Mouse (Mus musculus): ENCODE results near the gene Serinc4. TPM values are rescaled to one million over a fixed set of nuclear protein-coding genes. Genes with fewer than 3 reads are reported as not detected.
"Not testable (repeated sequence)": the region's sequence is repeated elsewhere in the genome, so short reads cannot be mapped to it uniquely, and the experiment has no call there.

The Serinc4 gene
- total RNA-seq (2014; fragmentation: Nextera tagmentation): not detected in 2 replicates
- 0.26 and 0.60 TPM in 2 replicates for total RNA-seq (2017)

DNA sequence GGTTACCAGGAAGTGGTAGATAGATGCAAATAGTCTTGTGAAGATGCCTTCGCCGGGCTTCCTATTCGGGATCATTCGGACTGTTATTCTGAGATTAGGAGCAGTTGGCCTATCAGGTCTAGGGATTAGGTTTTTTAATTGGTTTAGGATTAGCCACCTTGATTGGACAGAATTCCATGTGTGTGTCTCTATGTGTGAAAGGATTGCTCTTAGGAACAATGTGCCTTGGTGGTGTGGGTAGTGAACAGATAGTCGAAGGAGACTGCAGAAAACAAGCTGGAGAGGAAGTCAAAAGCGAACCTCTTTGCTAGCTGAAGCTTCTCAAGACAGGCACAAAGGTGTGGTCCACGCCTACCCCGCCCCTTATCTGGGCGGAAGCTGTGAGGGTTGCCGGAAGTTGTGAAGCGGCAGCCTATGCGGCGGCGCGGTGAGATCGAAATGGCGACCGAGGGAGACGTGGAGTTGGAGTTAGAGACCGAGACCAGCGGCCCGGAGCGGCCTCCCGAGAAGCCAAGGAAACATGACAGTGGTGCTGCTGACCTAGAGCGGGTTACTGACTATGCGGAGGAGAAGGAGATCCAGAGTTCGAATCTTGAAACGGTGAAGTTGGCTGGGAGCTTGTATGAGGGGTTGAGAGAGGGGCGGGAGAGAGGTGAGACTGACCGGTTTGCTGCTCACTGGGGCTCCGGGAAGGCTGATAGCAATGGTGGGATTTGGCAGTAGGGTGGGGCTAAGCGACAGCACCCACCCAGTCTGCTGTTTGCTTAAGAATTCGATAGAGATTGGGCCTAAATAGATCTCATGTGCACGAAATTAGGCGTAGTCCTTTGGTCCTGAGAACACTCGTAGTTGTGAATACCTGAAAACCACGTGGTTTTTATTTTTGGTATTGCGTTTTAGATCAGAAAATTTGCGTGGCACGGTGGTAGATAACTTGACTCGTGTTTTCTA, at the start of gene Serinc4:
TSS of gene Serinc4 (minus strand) at position 90 of the 951 bp plus-strand sequence.
- ATAC-seq (replicated peaks; ENCODE audit: poor library complexity, severe bottlenecking): peak; percentile 91

DNA sequence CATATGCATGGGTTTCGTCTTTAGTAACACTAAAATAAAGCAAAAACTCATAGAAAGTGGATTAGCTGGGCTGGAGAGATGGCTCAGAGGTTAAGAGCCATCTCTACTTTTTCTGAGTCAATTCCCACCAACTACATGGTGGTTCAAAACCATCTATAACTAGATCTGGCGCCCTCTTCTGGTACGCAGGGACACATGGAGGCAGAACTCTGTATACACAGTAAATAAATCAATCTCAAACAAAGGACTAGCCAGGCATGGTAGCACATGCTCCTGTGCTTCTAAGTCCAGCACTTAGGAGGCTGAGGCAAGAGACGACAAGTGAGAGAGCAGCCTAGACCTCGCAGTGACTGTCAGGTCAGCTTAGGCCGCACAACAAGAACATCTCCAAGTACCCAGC, 45.0 kb upstream of the Serinc4 start:
- 0 out of 2 replicates have a peak, but pooled peaks have one; percentile 33 for ATAC-seq (replicated peaks; ENCODE audit: poor library complexity, severe bottlenecking)

DNA sequence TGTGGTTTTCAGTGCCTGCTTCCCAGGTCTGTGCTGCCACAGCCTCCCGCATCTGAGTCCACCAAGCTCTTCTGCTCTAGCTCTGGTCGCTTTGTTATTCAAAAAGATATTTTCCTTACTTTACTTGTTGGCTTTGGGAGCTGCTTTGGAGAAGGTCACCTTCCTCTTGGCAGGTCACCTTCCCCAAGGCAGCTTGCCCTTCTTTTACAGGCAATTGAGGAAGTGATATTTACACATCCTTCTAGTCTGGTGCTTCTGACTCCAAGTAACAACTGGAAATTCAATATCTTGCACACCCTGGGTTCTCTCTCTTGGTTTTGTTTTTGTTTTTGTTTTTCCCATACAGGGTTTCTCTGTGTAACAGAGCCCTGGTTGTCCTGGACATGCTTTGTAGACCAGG, 27.8 kb upstream of the Serinc4 start:
- peak; percentile 62 for ATAC-seq (replicated peaks; ENCODE audit: poor library complexity, severe bottlenecking)

DNA sequence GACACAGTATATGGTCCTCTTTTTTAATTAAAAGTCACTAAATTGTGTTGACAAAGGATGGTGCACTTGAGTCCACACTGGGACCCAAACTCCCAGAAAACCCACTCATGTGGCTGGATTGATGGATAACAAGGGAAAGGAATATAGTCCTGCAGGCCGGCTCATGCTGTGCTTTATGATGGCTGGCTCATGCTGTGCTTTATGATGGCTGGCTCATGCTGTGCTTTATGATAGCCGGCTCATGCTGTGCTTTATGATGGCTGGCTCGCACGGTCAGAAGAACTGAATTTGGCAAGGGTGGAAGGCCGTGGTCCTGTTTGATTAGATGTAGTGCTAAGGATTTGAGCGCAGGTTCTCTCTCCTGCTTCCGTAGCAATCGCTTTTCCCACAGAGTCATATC, 27.0 kb upstream of the Serinc4 start:
- no peak for ATAC-seq (replicated peaks; ENCODE audit: poor library complexity, severe bottlenecking)

DNA sequence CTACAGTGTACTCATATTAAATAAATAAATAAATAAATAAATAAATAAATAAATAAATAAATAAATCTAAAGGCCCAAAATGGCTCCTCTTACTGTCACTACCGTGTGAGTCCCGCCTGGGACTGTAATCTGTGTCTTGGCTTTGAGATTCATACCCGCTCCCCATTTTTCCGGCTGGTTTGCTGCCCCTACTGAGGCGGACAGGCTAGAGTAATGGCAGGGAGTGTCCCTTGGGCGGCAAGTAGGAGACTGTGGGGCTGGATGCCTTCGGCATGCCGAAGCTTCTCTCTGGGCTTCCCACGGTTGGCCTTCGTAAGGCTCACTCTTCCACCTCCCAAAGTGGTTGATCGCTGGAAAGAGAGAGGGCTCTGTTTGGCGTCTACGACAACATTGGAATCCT, 24.3 kb upstream of the Serinc4 start:
- peak; percentile 39; the same call in 1 of the 2 replicates for ATAC-seq (replicated peaks; ENCODE audit: poor library complexity, severe bottlenecking)

DNA sequence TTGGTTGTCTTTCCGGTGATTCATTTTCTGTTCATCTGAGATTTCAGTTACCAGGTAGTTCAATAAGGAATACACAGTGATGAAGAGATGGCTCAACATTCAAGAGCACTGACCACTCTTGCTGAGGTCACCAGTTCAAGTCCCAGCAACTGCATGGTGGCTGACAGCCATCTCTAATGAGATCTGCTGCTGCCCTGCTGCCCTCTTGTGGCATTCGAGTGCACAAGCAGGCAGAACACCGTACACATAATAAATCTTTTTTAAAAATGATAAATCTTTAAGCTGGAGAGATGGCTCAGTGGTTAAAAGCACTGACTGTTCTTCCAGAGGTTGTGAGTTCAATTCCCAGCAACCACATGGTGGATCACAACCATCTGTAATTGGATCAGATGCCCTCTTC, 23.9 kb upstream of the Serinc4 start:
- ATAC-seq (replicated peaks; ENCODE audit: poor library complexity, severe bottlenecking): peak; percentile 84

DNA sequence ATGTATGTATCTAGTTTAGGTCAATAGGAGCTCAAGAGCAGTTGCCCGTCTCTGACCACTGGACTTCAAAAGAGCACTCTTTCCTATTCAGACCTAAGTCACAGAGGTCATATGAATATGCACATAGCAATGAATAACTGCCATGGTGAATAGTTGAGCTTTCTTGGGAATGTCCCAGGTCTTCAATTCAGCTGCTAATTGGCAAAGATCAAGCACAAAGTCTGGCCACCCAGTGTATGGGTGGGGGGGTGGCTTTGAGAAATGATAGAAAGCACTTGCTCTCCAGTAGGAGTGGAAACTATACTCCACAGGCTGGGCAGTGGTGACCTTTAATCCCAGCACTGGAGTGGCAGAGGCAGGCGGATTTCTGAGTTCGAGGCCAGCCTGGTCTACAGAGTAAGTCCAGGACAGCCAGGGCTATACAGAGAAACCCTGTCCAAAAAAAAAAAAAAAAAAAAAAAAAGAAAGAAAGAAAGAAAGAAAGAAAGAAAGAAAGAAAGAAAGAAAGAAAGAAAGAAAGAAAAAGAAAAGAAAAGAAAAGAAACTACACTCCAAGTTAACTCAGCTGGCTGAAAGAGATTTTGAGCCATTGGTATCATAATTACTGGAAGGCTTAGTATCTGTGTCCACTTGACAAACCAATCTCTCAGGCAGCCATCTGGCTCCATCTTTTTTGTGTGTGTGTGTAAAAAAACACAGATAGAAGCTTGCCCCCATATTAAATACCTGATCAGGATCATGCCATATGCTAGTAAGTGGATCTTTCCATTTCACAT, 21.1 kb upstream of the Serinc4 start:
- no peak for ATAC-seq (replicated peaks; ENCODE audit: poor library complexity, severe bottlenecking)

DNA sequence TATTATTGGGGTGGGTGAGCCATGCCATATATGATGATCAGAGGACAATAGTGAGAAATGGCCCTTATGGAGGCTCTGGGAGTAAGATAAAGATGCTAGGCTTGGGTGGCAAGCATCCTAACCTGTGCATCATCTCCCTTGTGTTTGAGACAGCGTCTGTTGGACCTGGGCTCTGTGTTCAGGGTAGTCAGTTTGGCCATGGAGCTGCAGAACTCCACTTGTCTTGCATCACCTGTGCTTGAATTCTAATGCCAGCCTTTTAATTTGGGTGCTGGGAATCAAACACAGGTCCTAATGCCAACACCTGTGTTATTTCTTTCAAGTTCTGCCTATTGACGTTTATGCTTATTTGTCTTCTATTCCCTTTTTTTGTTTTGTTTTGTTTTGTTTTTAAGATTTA, 18.7 kb upstream of the Serinc4 start:
- not testable (repeated sequence) for ATAC-seq (replicated peaks; ENCODE audit: poor library complexity, severe bottlenecking)

DNA sequence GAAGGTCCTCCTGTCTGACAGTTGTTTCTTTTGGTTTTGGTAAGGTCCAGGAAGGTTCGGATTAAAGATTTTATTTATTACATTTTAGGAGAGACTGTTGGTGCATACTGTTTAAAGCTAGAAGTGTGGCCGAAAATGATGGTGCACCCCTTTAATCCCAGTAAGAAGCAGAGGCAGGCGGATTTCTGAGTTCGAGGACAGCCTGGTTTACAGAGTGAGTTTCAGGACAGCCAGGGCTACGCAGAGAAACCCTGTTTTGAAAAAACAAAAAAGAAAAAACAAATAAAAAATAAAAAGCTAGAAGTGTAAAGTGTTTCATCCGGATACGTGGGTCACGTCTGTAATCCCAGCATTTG, 17.6 kb upstream of the Serinc4 start:
- ATAC-seq (replicated peaks; ENCODE audit: poor library complexity, severe bottlenecking): peak; percentile 8; the same call in 1 of the 2 replicates

DNA sequence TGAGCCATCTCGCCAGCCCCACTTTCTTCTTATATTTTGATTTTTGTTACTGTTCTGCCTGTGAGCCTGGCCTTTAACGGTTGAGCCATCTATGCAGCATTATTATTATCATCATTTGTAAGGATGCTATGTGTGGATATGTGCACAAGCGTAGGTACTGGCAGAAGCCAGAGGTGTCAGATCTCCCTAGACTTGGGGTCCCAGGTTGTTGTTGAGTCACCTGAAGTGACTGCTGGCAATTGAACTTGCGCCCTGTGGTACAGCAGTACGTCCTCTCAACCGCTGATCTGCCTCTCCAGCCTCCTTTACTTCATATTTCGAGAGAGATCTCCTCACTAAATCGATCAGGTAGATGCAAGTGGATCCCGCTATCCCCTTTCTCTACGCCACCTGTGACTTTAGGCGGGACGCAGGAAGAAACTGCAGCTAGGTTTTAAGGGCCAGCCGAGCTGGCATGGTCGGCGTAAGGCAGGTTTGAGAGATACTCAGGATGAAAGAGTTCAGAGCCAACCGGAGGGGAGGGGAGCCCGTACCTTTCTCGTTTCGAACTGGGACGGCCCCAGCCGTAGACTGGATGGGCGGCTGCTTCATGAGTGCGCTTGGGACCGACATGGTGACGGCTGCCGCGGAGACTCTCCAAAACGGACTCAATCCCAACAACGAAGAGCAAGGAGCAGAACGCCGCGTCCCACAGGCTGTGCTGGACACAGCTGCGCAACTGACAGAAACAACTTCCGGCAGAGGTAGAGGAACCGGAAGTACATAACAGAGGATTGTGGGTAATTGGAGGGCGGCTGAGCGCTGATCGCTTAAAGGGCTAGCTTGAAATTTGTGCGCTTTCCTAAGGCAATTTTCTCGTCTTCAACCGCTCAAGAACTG, 17.0 kb upstream of the Serinc4 start, which contains the start of gene Mfap1b:
TSS of gene Mfap1b (minus strand) at position 767 of the 879 bp plus-strand sequence.
- ATAC-seq (replicated peaks; ENCODE audit: poor library complexity, severe bottlenecking): peak; percentile 99

DNA sequence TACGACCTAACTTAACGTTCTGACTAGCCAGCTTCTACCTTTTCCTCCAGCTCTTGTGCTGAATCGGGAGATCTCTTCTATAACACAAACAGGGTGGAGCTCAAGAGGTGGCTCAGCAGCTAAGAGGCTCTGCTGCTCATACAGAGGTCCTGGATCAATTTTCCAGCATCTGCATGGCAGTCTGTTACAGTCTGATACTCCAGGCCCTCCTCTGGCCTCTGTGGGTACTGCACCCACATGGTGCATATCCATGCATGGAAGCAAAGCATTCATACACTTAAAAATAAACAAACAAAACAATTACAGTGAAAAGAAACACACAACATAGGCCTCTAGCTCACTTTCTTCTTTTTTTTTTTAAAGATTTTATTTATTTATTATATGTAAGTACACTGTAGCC, 16.2 kb upstream of the Serinc4 start:
- peak; percentile 45; the same call in 1 of the 2 replicates for ATAC-seq (replicated peaks; ENCODE audit: poor library complexity, severe bottlenecking)

DNA sequence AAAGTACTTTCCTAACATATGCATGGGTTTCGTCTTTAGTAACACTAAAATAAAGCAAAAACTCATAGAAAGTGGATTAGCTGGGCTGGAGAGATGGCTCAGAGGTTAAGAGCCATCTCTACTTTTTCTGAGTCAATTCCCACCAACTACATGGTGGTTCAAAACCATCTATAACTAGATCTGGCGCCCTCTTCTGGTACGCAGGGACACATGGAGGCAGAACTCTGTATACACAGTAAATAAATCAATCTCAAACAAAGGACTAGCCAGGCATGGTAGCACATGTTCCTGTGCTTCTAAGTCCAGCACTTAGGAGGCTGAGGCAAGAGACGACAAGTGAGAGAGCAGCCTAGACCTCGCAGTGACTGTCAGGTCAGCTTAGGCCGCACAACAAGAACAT, 12.4 kb upstream of the Serinc4 start:
- peak; percentile 38; the same call in 1 of the 2 replicates for ATAC-seq (replicated peaks; ENCODE audit: poor library complexity, severe bottlenecking)

DNA sequence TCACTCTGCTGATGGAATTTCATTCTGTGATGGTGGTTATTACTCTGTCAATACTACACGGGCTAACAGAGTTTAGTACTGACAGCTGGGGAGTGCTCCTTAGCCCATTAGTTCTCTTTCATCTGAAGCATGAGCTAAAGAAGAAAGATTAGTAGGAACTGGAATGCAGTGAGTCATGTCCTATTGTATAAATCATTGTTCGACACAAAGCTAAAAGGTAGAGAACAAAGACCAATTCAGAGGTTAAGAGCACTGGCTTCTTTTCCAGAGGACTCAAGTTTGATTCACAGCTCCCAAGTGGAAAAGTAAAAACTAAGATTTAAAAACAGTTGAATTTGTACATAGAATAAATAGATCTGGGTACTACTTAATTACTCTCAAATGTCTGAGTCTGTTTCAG, 3.5 kb upstream of the Serinc4 start:
- no peak for ATAC-seq (replicated peaks; ENCODE audit: poor library complexity, severe bottlenecking)

DNA sequence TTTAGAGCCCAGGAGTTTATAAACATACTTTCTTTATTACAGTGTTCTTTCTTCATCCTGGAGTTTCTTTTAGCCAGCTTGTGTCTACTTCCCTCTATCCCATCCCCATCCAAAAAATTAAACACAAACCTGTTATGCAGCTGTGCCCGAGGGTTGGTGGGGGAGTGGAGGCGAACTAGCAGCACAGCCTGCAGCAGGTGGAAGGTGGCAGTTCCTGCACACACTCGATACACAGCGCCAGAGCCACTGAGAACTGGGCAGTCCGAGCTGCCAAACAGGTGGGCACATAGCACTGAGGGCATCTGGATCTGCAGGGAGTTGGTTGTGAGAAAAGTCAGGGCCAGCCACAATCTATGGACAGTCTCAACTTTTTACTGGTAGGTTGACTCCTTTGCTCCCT, 1.0 kb downstream of the Serinc4 start:
- no peak for ATAC-seq (replicated peaks; ENCODE audit: poor library complexity, severe bottlenecking)

DNA sequence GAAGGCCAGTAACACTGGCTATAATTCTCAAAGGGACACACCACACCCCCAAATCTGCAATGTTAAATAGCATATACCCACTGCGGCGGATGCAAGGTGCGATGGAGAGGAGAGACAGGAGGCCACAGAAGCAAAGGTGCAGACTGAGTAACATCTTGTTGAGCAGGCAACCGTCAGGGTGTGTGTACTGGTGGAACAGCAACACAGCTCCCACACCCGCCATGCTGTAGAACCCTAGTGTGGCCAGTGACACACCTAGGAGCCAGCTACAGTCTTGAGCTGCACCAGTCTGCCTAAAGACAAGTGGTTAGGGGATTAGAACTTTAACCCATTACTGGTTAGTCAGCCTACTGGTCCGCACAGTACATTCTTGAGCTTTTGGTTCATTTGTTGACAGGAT, 2.7 kb downstream of the Serinc4 start:
- no peak for ATAC-seq (replicated peaks; ENCODE audit: poor library complexity, severe bottlenecking)

DNA sequence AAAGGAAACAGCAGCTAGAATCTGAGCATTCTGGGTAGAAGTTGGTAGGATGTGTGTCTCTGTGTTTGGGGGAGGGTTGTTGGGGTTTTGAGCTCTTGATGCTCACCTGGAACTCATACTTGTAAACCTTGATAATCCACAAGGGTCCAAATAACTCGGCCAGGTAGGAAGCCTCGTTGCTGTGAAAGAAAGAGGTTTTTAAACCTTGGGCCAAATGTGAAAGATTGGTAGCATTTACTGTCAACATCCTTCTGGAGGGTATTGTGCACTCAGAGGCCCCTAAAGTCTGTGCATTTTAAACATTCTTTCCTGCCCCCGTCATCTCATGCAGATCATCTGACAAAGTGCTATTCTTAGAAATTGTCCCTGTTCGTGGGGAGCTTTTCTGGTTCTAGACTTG, 3.6 kb downstream of the Serinc4 start, which contains the start of gene Hypk:
TSS of gene Hypk (plus strand) at position 301 of the 400 bp plus-strand sequence.
- no peak for ATAC-seq (replicated peaks; ENCODE audit: poor library complexity, severe bottlenecking)

DNA sequence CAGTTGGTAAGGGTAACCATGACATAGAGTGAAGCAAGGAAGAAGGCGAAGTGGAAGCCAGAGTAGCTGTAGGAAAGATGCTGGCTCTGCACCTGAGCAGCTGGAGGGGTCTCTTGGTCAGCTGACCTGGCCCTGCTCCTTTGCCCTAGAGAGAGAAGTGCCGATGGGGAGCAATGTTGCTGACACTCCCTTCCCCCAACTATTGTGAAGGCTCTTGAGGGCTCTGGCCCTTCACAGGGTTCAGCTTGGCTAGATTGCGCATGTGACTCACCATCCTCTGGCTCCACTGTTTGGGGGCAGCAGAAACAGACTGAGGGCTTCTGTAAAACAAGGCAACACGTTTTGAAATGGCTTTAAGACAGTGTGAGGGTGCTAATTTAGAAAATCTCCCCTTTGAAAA, 4.2 kb downstream of the Serinc4 start:
- ATAC-seq (replicated peaks; ENCODE audit: poor library complexity, severe bottlenecking): no peak

DNA sequence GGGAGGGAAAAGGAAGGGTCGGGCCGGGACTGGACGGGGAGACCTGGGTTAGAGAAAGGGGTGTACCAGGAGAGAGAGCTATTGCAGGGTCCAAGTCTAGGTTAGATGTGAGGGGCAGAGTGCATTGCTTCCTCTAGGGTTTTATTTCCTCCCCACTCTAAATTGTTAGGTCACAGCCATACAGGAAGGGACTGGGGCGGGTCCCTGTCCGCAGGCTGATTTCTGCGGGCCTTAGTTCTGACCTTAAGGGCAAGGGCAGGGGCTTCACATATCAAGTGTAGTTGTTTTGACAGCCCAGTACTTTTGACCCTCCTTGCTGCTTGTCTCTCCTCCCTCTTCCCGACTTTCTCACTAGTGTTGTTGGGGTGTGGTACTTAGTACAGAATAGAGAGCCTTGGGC, 6.5 kb downstream of the Serinc4 start:
- ATAC-seq (replicated peaks; ENCODE audit: poor library complexity, severe bottlenecking): peak; percentile 28

DNA sequence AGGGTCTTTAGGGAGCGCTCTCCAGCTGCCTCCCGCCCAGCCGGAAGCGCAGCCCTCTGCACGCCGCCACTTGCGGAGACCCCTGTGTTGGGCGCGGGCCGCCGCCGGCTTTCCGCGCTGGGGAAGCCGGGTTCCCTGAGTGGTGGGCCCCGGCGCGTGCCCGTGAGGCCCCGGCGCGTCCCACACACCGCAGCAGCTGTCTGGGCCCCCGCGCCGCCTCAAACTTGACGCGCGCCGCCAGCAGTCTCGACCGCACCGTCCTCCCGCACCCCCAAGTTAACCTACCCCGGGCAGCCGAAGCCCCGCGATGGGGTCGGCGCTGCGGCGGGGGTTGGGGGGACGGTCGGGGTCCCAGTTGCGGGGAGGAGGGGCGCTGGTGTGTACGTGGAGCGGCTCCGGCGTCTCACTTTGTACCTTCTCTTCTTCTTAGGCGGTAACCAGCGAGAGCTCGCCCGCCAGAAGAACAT, 7.0 kb downstream of the Serinc4 start:
- ATAC-seq (replicated peaks; ENCODE audit: poor library complexity, severe bottlenecking): no peak

All from granulocyte monocyte progenitor cell, adult 5-6 weeks (primary cell).